Comparison of ENCODE assay signal across 7 mouse cellular contexts in the genomic region with DNA sequence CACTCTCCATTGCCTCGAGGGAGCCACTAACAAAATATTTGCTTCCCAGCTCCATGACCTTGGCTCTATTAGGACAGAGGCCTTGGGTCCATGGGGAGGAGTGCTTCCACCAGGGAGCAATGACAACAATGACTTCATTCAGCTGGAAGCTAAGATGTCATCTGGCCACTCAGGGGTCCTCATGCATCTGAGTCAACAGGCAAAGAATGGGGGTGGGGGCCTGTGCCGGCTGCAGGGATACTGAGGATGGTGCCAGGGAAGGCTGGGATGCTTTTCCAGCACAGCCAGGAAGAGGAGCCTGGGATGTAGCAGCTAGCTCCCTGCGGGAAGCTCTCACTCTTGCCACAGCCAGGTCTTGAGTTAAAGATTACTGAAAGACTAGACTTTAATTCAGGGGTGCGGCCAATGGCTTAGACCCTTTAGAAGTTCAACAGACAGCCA. TPM values are rescaled to one million over a fixed set of nuclear protein-coding genes. Genes with fewer than 3 reads are reported as not detected.
DNase-seq lines count a peak whose midpoint lies in the region; ATAC-seq and TF ChIP-seq lines count a peak whose summit lies in the region.

No protein-coding gene starts in this region.

- H3K79me2 ChIP-seq in liver, adult 2 months (ENCODE audit: control insufficient read depth, insufficient read depth, low read length) = no peaks in the 10 kb centered on the region

- peak; percentile 84 for DNase-seq in liver, adult 2 months (ENCODE audit: extremely low read depth, low read depth, low spot score)
- DNase-seq in liver = no peak
- DNase-seq in brain, adult 2 months (ENCODE audit: low read depth, low spot score) = peak; percentile 48
- peak; percentile 38 for DNase-seq in heart, postnatal 0 days (ENCODE audit: low spot score)
- DNase-seq in left cerebral cortex, postnatal 4 days = no peak

- H3K27ac ChIP-seq in liver, adult 2 months (replicated peaks; ENCODE audit: insufficient read depth, low read depth, low read length) = peak overlapping the region; percentile 50
- H3K27ac ChIP-seq in heart, postnatal 0 days (ENCODE audit: low read depth) = no peak overlapping the region
- H3K27ac ChIP-seq in liver, embryonic 16.5 days (ENCODE audit: low read length) = 0 out of 2 replicates have a peak overlapping the region, but pooled peaks have one; percentile 21

- WGBS in liver, adult 2 months = 19% methylated on average over 4 of the region's 4 CpGs
- WGBS in heart, postnatal 0 days = 30% methylated on average over 4 of the region's 4 CpGs
- 24% methylated on average over 4 of the region's 4 CpGs for WGBS in liver, embryonic 16.5 days (ENCODE audit: insufficient replicate concordance)

- peak; percentile 27 for ATAC-seq in heart, postnatal 0 days (ENCODE audit: insufficient read depth, low read depth)
- peak; percentile 82 for ATAC-seq in liver, embryonic 16.5 days (ENCODE audit: low read depth)
- no peak for ATAC-seq in activated CD4-positive, CD25-positive, alpha-beta regulatory T cell, adult 4 months

- no peak for TF ChIP-seq EP300 in heart, postnatal 0 days (IDR thresholded peaks at IDR 0.05; ENCODE audit: low read depth)

- no peak for TF ChIP-seq POLR2A in liver, adult 2 months (IDR thresholded peaks at IDR 0.05; ENCODE audit: extremely low read depth, insufficient read depth, low read length)

- no peaks in the 10 kb centered on the region for H3K27me3 ChIP-seq in liver, adult 2 months (ENCODE audit: control insufficient read depth, insufficient read depth, low read length)
- H3K27me3 ChIP-seq in heart, postnatal 0 days (ENCODE audit: control insufficient read depth, insufficient read depth, low read length) = no peaks in the 10 kb centered on the region
- no peaks in the 10 kb centered on the region for H3K27me3 ChIP-seq in liver, embryonic 16.5 days (ENCODE audit: control insufficient read depth, insufficient read depth, low read depth, low read length)

- H3K4me1 ChIP-seq in liver, adult 2 months (ENCODE audit: control insufficient read depth, insufficient read depth, low read length) = peaks cover 6% of the 10 kb centered on the region
- peaks cover 14% of the 10 kb centered on the region for H3K4me1 ChIP-seq in heart, postnatal 0 days (ENCODE audit: control insufficient read depth, insufficient read depth)
- no peaks in the 10 kb centered on the region; the same call in 1 of the 2 replicates for H3K4me1 ChIP-seq in liver, embryonic 16.5 days (ENCODE audit: control insufficient read depth, low read depth, low read length)

- no peak overlapping the region for H3K4me2 ChIP-seq in heart, postnatal 0 days (ENCODE audit: low read depth, low read length)
- H3K4me2 ChIP-seq in liver, embryonic 16.5 days (ENCODE audit: low read depth, low read length) = no peak overlapping the region

- no peaks in the 10 kb centered on the region for H3K36me3 ChIP-seq in liver, adult 2 months (ENCODE audit: control insufficient read depth, insufficient read depth, low read length)
- H3K36me3 ChIP-seq in heart, postnatal 0 days (replicated peaks; ENCODE audit: control insufficient read depth, insufficient read depth, low read length) = no peaks in the 10 kb centered on the region
- no peaks in the 10 kb centered on the region for H3K36me3 ChIP-seq in liver, embryonic 16.5 days (ENCODE audit: control insufficient read depth, insufficient read depth)

- H3K9ac ChIP-seq in liver, adult 2 months (ENCODE audit: low read depth, low read length) = no peak overlapping the region
- H3K9ac ChIP-seq in heart, postnatal 0 days (replicated peaks; ENCODE audit: low read depth, low read length) = no peak overlapping the region
- no peak overlapping the region for H3K9ac ChIP-seq in liver, embryonic 16.5 days (ENCODE audit: low read depth, low read length)

- no peak for TF ChIP-seq CTCF in liver, adult 2 months (IDR thresholded peaks at IDR 0.05; ENCODE audit: low read depth, low read length)
- TF ChIP-seq CTCF in heart, postnatal 0 days (IDR thresholded peaks at IDR 0.05; ENCODE audit: low read depth) = no peak

- H3K9me3 ChIP-seq in heart, postnatal 0 days (replicated peaks; ENCODE audit: control insufficient read depth, low read length) = no peaks in the 10 kb centered on the region
- no peaks in the 10 kb centered on the region for H3K9me3 ChIP-seq in liver, embryonic 16.5 days (replicated peaks; ENCODE audit: control insufficient read depth, low read length)

- intact Hi-C loops in left cerebral cortex, postnatal 4 days (cut with DNase I) = no loop called here

- H3K4me3 ChIP-seq in liver, adult 2 months (ENCODE audit: insufficient read depth, low read depth, low read length) = no peak overlapping the region
- no peak overlapping the region for H3K4me3 ChIP-seq in heart, postnatal 0 days (ENCODE audit: low read depth, low read length)
- no peak overlapping the region for H3K4me3 ChIP-seq in liver, embryonic 16.5 days (ENCODE audit: low read depth, low read length)

RNA-seq across cellular contexts. Expression of a gene that starts 54.8 kb away (rescaled TPM):
- total RNA-seq in liver, adult 2 months (2014; rRNA removed) = 40.9 and 41.3 TPM in 2 replicates
- polyA plus RNA-seq in liver, adult 2 months (2012; rRNA removed) = 13.4 and 15.9 TPM in 2 replicates
- 38.0 and 41.9 TPM in 2 replicates for total RNA-seq in heart, postnatal 0 days (2014; rRNA removed; ENCODE audit: low replicate concordance)
- 49.4 and 52.8 TPM in 2 replicates for polyA plus RNA-seq in heart, postnatal 0 days (2015; fragmentation: Nextera tagmentation; extraction: Ambion mirVana)
- 7.3 and 8.6 TPM in 2 replicates for polyA plus RNA-seq in liver, embryonic 16.5 days (2015; fragmentation: Nextera tagmentation; extraction: Ambion mirVana)
- 100 to 1,000 TPM; 182 to 185 TPM for total RNA-seq in left cerebral cortex, postnatal 4 days (2021)
- 1 to 10 TPM; 2.6 to 3.2 TPM for polyA plus RNA-seq in activated CD4-positive, CD25-positive, alpha-beta regulatory T cell, adult 4 months (2017; shearing (Covaris generic))

RNA-seq across cellular contexts. Expression of a gene that starts 56.1 kb away (rescaled TPM):
- 1.5 and 1.7 TPM in 2 replicates for total RNA-seq in liver, adult 2 months (2014; rRNA removed)
- polyA plus RNA-seq in liver, adult 2 months (2012; rRNA removed) = 0.94 and 1.1 TPM in 2 replicates
- 0.58 and 0.92 TPM in 2 replicates for total RNA-seq in heart, postnatal 0 days (2014; rRNA removed; ENCODE audit: low replicate concordance)
- polyA plus RNA-seq in heart, postnatal 0 days (2015; fragmentation: Nextera tagmentation; extraction: Ambion mirVana) = 4.3 and 4.5 TPM in 2 replicates
- 0.39 and 1.1 TPM in 2 replicates for polyA plus RNA-seq in liver, embryonic 16.5 days (2015; fragmentation: Nextera tagmentation; extraction: Ambion mirVana)
- total RNA-seq in left cerebral cortex, postnatal 4 days (2021) = 10 to 100 TPM; 24.6 to 30.6 TPM
- polyA plus RNA-seq in activated CD4-positive, CD25-positive, alpha-beta regulatory T cell, adult 4 months (2017; shearing (Covaris generic)) = not detected

Comparison
In these comparisons a context has a peak if more than half of its experiments do, and no peak if none do; other contexts are left out.
1. DNase-seq: peak in liver, adult 2 months (single experiment), brain, adult 2 months (single experiment) and heart, postnatal 0 days (single experiment); none in liver (single experiment) and left cerebral cortex, postnatal 4 days (single experiment).